Mouse (Mus musculus) C2C12 (cell line): Measurements from ENCODE around the gene Gtdc1.

Experiments used
- CTCF ChIP-seq: IDR thresholded peaks from one replicate; pipeline ENCODE4 v1.5.1; 2011; ENCODE audit not compliant: control insufficient read depth, insufficient read depth, insufficient read length
- MAX ChIP-seq: IDR thresholded peaks from one replicate; pipeline ENCODE4 v1.6.1; 2011; ENCODE audit warnings: mild to moderate bottlenecking, control low read depth

DNA sequence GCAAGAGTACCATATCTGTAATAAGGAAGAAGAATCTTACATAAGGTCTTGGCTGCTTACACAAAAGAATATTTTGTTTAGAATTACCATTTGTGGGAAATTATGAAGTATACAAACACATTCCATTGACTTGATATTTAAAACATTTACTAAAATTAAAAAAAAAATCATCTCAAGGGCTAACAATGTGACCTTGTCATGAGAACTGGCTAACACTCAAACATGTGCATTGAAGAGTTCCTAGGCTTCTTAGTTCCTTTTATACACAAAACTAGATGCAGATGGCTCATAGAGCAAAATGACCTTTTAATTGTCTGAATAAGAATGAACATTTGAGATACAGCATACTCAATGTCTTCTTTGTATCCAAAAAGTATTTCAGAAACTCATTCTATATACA, 344.0 kb downstream of the Gtdc1 start:
- TF ChIP-seq CTCF (no peak), MAX (no peak)
